Mouse (Mus musculus) layer of hippocampus, postnatal 36 days (tissue): ENCODE results near the gene Matn3. TPM values are rescaled to one million over a fixed set of nuclear protein-coding genes. Genes with fewer than 3 reads are reported as not detected.

ENCODE experiments used
- DNase-seq, 2 experiments: peaks; one replicate each; pipeline ENCODE4 v3.0.0; 2022
- total RNA-seq, 2 experiments: library from RNA; stranded (reverse); gene quantifications; 2 replicates each; pipeline ENCODE4 v1.2.3; 2021

Gene Matn3
- total RNA-seq = not detected

- DNase-seq = peak in 1 of 2 experiments; percentile 12
These were observed at the start of gene Matn3 for GRCm38 (mm10) chr12:8947714-8948464. Matn3 (plus strand) TSS chr12:8947929.

GRCm38 (mm10) chr12:8898879-8899785 lies 48.6 kb upstream of the Matn3 start:
- no peak for DNase-seq

GRCm38 (mm10) chr12:8900107-8900698 lies 47.5 kb upstream of the Matn3 start:
- DNase-seq = no peak

- DNase-seq = no peak
These were observed 46.6 kb upstream of the Matn3 start for GRCm38 (mm10) chr12:8900919-8901663.

GRCm38 (mm10) chr12:8901934-8902333 lies 45.8 kb upstream of the Matn3 start:
- no peak for DNase-seq

- DNase-seq = no peak
These were observed 45.2 kb upstream of the Matn3 start for GRCm38 (mm10) chr12:8902479-8902878.

GRCm38 (mm10) chr12:8912860-8913685 lies 34.7 kb upstream of the Matn3 start:
- DNase-seq = no peak

GRCm38 (mm10) chr12:8913701-8914340 lies 33.9 kb upstream of the Matn3 start:
- no peak for DNase-seq

- peak; percentile 21 to 26 for DNase-seq
These were observed 31.4 kb upstream of the Matn3 start for GRCm38 (mm10) chr12:8916378-8916777.

GRCm38 (mm10) chr12:8919231-8919630 lies 28.5 kb upstream of the Matn3 start:
- no peak for DNase-seq

GRCm38 (mm10) chr12:8920996-8921393 lies 26.7 kb upstream of the Matn3 start:
- DNase-seq = no peak

- peak; percentile 95 to 96 for DNase-seq
These were observed 26.0 kb upstream of the Matn3 start, which contains the start of gene Laptm4a for GRCm38 (mm10) chr12:8921394-8922368. Laptm4a (plus strand) TSS chr12:8921664.

- DNase-seq = peak; percentile 12 to 32
These were observed 25.2 kb upstream of the Matn3 start for GRCm38 (mm10) chr12:8922369-8923124.

- DNase-seq = no peak
These were observed 24.7 kb upstream of the Matn3 start for GRCm38 (mm10) chr12:8923125-8923410.

- no peak for DNase-seq
These were observed 24.1 kb upstream of the Matn3 start for GRCm38 (mm10) chr12:8923603-8924002.

GRCm38 (mm10) chr12:8927652-8928051 lies 20.1 kb upstream of the Matn3 start:
- no peak for DNase-seq

GRCm38 (mm10) chr12:8928766-8929165 lies 19.0 kb upstream of the Matn3 start:
- no peak for DNase-seq

GRCm38 (mm10) chr12:8931083-8931482 lies 16.6 kb upstream of the Matn3 start:
- DNase-seq = no peak

- no peak for DNase-seq
These were observed 12.4 kb upstream of the Matn3 start for GRCm38 (mm10) chr12:8935349-8935748.
